Mouse (Mus musculus) megakaryocyte, embryonic 14.5 days (primary cell): ENCODE data around the gene Rfxank.

ENCODE experiments used
- FLI1 ChIP-seq: IDR thresholded peaks from 2 replicates; pipeline ENCODE4 v1.6.1; 2012; ENCODE audit warnings: low read length, inconsistent platforms, mixed read lengths
- GATA1 ChIP-seq: IDR thresholded peaks from 3 replicates; pipeline ENCODE4 v1.6.1; 2012; ENCODE audit warnings: mixed read lengths, low read length, inconsistent platforms, borderline replicate concordance

DNA sequence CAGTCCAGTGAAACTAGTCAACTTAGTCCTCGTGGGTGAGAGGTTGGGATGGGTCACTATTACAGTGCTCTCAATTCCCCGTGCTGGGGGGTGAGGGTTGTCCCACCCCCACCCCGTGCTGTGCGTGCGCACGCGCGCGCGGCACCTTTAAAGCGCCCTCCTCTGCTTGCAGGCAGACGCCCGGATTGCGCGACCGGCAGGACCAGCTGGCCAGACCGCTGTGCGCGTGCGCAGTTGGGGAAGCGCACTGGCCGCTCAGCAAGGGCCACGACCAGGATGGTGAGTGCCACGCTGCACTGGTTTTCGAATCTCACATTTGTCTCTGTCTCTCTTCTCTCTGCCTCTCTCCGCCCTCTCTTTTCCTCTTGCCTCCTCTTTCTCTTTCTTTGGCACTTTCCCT is 55.7 kb downstream of the Rfxank start, which contains the start of gene Hapln4:
- TF ChIP-seq GATA1, result no peak
- no peak for TF ChIP-seq FLI1
